Mouse (Mus musculus): ENCODE measurements around the gene Rbfox2. TPM values are rescaled to one million over a fixed set of nuclear protein-coding genes. Genes with fewer than 3 reads are reported as not detected.

Rbfox2 gene
- polyA plus RNA-seq, 1 experiment = 1.0 TPM

- no peak for TF ChIP-seq GATA1 (IDR thresholded peaks at IDR 0.05; ENCODE audit: low read length)
Measured at GRCm38 (mm10) chr15:77104349-77105158, 202.2 kb downstream of the Rbfox2 start.

GRCm38 (mm10) chr15:77102685-77103084 is 204.1 kb downstream of the Rbfox2 start:
- no peak for TF ChIP-seq GATA1 (IDR thresholded peaks at IDR 0.05; ENCODE audit: low read length)

GRCm38 (mm10) chr15:77099756-77100155 is 207.0 kb downstream of the Rbfox2 start:
- TF ChIP-seq GATA1 (IDR thresholded peaks at IDR 0.05; ENCODE audit: low read length) = no peak

GRCm38 (mm10) chr15:77097358-77097757 is 209.4 kb downstream of the Rbfox2 start:
- no peak for TF ChIP-seq GATA1 (IDR thresholded peaks at IDR 0.05; ENCODE audit: low read length)

GRCm38 (mm10) chr15:77095216-77095615 is 211.6 kb downstream of the Rbfox2 start:
- no peak for TF ChIP-seq GATA1 (IDR thresholded peaks at IDR 0.05; ENCODE audit: low read length)

- TF ChIP-seq GATA1 (IDR thresholded peaks at IDR 0.05; ENCODE audit: low read length) = no peak
Measured at GRCm38 (mm10) chr15:77094431-77094830, 212.4 kb downstream of the Rbfox2 start.

- TF ChIP-seq GATA1 (IDR thresholded peaks at IDR 0.05; ENCODE audit: low read length) = no peak
Measured at GRCm38 (mm10) chr15:77091394-77091793, 215.4 kb downstream of the Rbfox2 start.

- no peak for TF ChIP-seq GATA1 (IDR thresholded peaks at IDR 0.05; ENCODE audit: low read length)
Measured at GRCm38 (mm10) chr15:77090531-77090930, 216.3 kb downstream of the Rbfox2 start.

- TF ChIP-seq GATA1 (IDR thresholded peaks at IDR 0.05; ENCODE audit: low read length) = no peak
Measured at GRCm38 (mm10) chr15:77089249-77089648, 217.6 kb downstream of the Rbfox2 start.

- no peak for TF ChIP-seq GATA1 (IDR thresholded peaks at IDR 0.05; ENCODE audit: low read length)
Measured at GRCm38 (mm10) chr15:77086488-77086887, 220.3 kb downstream of the Rbfox2 start.

GRCm38 (mm10) chr15:77085818-77086217 is 221.0 kb downstream of the Rbfox2 start:
- no peak for TF ChIP-seq GATA1 (IDR thresholded peaks at IDR 0.05; ENCODE audit: low read length)

GRCm38 (mm10) chr15:77081454-77081853 is 225.3 kb downstream of the Rbfox2 start:
- TF ChIP-seq GATA1 (IDR thresholded peaks at IDR 0.05; ENCODE audit: low read length) = no peak

GRCm38 (mm10) chr15:77080684-77081254 is 226.0 kb downstream of the Rbfox2 start:
- TF ChIP-seq GATA1 (IDR thresholded peaks at IDR 0.05; ENCODE audit: low read length) = no peak

- TF ChIP-seq GATA1 (IDR thresholded peaks at IDR 0.05; ENCODE audit: low read length) = no peak
Measured at GRCm38 (mm10) chr15:77079890-77080361, 226.9 kb downstream of the Rbfox2 start.

- no peak for TF ChIP-seq GATA1 (IDR thresholded peaks at IDR 0.05; ENCODE audit: low read length)
Measured at GRCm38 (mm10) chr15:77079256-77079822, 227.5 kb downstream of the Rbfox2 start.

GRCm38 (mm10) chr15:77078786-77079185 is 228.0 kb downstream of the Rbfox2 start:
- no peak for TF ChIP-seq GATA1 (IDR thresholded peaks at IDR 0.05; ENCODE audit: low read length)

All from G1E-ER4 (cell line).